Mouse (Mus musculus): ENCODE measurements around the gene Ccr9. TPM values are rescaled to one million over a fixed set of nuclear protein-coding genes. Genes with fewer than 3 reads are reported as not detected.
"Not testable (repeated sequence)": the region's sequence is repeated elsewhere in the genome, so short reads cannot be mapped to it uniquely, and the experiment has no call there.

Ccr9 gene
- polyA plus RNA-seq, 1 experiment from 2014 or later, result 0.16 TPM

DNA sequence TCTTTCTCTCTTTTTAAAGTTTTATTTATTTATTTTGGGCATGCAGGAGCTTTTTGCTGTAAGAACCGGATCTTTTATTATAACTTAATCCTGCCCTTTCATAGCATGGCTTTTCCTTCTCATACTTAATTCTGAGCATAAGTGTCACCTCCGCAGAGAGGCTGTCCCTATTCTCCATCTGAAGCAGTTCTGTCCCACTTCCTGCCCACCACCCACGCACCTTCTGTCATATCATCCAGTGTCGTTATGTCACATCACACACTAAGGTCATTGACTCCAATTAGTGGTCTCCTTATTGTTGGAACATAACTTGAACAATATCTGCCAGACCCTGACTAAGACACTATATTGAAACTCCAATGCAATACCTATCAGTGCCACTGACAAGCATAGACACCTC, 80.4 kb downstream of the Ccr9 start:
- Histone ChIP-seq H3K9ac (no peak overlapping the region), H3K27me3 (no peaks in the 10 kb centered on the region), H3K4me2 (no peak overlapping the region), H3K36me3 (replicated peaks) (no peaks in the 10 kb centered on the region), H3K4me3 (replicated peaks) (no peak overlapping the region), H3K27ac (replicated peaks) (no peak overlapping the region), H3K9me3 (replicated peaks) (no peaks in the 10 kb centered on the region), H3K4me1 (replicated peaks) (no peaks in the 10 kb centered on the region)
- ATAC-seq (ENCODE audit: insufficient read depth), result no peak
- WGBS (ENCODE audit: insufficient replicate concordance), result 56% methylated on average over 4 of the region's 4 CpGs

DNA sequence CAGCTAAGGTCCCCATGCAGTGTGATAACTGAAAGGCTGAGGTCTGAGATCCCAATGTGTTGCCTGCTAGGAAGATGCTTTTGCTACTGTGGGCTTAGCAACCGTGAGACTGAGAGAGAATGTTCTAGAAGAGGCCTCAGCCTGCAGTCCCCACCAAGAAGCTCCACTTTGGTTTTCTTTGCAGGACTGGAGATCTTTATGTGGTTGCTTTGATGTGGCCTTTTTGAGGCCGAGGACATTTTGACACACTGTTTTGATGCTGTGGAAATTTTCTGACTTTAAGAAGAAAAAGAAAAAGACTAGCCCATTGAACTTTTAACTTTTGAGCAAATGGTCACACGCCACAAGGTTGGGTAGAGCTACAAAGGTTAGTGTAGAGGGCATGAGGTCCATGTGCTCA, 82.6 kb downstream of the Ccr9 start:
- H3K36me3 ChIP-seq (replicated peaks), result no peaks in the 10 kb centered on the region
- no peaks in the 10 kb centered on the region for H3K4me1 ChIP-seq (replicated peaks)
- no peak overlapping the region for H3K4me3 ChIP-seq (replicated peaks)
- ATAC-seq (ENCODE audit: insufficient read depth), result no peak
- 48% methylated on average over 3 of the region's 3 CpGs for WGBS (ENCODE audit: insufficient replicate concordance)
- no peaks in the 10 kb centered on the region for H3K27me3 ChIP-seq
- no peak overlapping the region for H3K9ac ChIP-seq
- H3K9me3 ChIP-seq (replicated peaks), result no peaks in the 10 kb centered on the region
- no peak overlapping the region for H3K4me2 ChIP-seq
- no peak overlapping the region for H3K27ac ChIP-seq (replicated peaks)

DNA sequence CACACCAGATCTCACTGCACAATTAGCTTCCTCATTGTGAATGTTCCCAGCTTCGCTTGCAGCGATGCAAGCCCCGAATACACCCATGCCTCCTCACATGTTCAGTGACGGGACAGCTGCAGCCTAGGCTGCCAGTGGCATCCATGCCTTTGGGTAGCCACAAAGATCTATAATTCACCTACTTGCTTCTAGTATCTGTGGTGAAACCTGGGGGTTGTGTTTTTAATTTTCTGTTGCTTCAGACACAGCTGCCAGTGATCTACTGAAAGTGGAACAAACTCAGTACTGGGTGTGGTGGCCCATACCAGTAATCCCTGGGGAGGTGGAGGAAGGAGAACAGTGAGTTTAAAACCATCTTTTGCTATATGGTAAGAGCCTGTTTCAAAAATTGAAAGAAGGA, 84.6 kb downstream of the Ccr9 start:
- 83% methylated on average over 4 of the region's 4 CpGs for WGBS (ENCODE audit: insufficient replicate concordance)
- Histone ChIP-seq H3K36me3 (replicated peaks) (no peaks in the 10 kb centered on the region), H3K4me3 (replicated peaks) (no peak overlapping the region), H3K9me3 (replicated peaks) (no peaks in the 10 kb centered on the region), H3K4me1 (replicated peaks) (no peaks in the 10 kb centered on the region), H3K27me3 (no peaks in the 10 kb centered on the region), H3K27ac (replicated peaks) (no peak overlapping the region), H3K9ac (no peak overlapping the region), H3K4me2 (no peak overlapping the region)
- ATAC-seq (ENCODE audit: insufficient read depth), result no peak

DNA sequence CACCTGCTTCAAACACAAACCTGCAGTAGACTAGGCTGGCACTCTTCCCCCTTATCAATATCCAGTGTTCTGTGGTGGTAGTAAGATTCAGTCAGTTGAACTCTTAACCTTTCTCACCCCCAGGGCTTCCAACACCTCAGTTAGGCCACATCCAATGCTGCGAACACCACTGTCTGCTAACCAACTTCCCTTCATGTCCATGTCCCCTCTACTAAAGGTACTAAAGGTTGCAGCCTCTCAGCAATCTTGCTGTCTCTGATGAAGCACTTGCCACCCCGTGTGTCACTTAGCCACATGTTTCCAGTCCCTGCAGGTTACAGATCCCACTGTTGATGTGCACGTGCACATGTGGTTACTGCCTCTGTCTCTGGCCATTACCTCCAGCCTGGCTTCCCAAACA, 85.5 kb downstream of the Ccr9 start:
- Histone ChIP-seq H3K27me3 (no peaks in the 10 kb centered on the region), H3K4me1 (replicated peaks) (no peaks in the 10 kb centered on the region), H3K36me3 (replicated peaks) (no peaks in the 10 kb centered on the region), H3K4me3 (replicated peaks) (no peak overlapping the region), H3K4me2 (no peak overlapping the region), H3K9me3 (replicated peaks) (no peaks in the 10 kb centered on the region), H3K27ac (replicated peaks) (no peak overlapping the region), H3K9ac (no peak overlapping the region)
- ATAC-seq (ENCODE audit: insufficient read depth), result no peak
- WGBS (ENCODE audit: insufficient replicate concordance), result 56% methylated on average over 3 of the region's 3 CpGs

DNA sequence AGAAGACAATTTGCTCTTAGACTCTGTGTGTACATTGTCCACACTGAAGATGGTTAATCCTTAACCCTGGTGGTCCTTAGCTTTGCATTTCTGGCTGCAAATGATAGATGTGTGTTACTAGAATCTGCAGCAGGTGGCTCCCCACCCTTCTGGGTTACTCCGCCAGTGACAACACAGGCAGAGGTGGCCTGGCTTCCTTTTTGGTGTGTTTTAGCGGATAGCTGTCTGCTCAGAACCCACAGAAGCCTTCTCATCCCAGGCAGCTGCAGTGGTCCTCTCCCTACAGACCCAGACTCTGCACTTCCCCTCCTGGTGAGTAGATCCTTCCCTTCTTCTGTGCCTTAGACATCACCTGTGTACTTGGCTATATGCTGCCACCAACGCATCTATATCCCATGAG, 88.8 kb downstream of the Ccr9 start:
- Histone ChIP-seq H3K27ac (replicated peaks) (no peak overlapping the region), H3K4me2 (no peak overlapping the region), H3K27me3 (no peaks in the 10 kb centered on the region), H3K4me3 (replicated peaks) (no peak overlapping the region), H3K9me3 (replicated peaks) (no peaks in the 10 kb centered on the region), H3K36me3 (replicated peaks) (no peaks in the 10 kb centered on the region), H3K9ac (no peak overlapping the region), H3K4me1 (replicated peaks) (no peaks in the 10 kb centered on the region)
- WGBS (ENCODE audit: insufficient replicate concordance), result 62% methylated on average over 3 of the region's 3 CpGs
- ATAC-seq (ENCODE audit: insufficient read depth), result no peak

DNA sequence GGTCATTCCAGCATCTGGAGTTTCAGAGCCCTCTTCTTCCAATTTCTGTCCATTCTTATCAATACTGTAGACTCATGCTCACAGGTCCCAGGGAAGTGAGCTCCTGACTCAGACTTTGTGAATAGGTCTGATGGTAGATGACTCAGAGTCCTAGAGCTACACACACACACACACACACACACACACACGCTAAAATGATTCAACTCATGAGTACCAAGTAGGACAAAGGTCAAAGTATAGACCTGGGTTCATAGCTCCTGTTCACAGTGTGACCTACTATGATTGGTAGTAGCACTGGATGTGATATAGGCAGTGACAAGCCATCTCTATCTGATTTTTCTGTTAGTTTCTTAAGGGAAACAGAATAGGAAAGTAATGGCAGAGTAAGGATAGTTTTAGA, 90.2 kb downstream of the Ccr9 start:
- Histone ChIP-seq H3K27me3 (no peaks in the 10 kb centered on the region), H3K4me3 (replicated peaks) (no peak overlapping the region), H3K36me3 (replicated peaks) (no peaks in the 10 kb centered on the region), H3K9me3 (replicated peaks) (no peaks in the 10 kb centered on the region), H3K9ac (no peak overlapping the region), H3K4me1 (replicated peaks) (no peaks in the 10 kb centered on the region), H3K27ac (replicated peaks) (no peak overlapping the region), H3K4me2 (no peak overlapping the region)
- WGBS (ENCODE audit: insufficient replicate concordance), result 67% methylated on average over 1 of the region's 1 CpGs
- no peak for ATAC-seq (ENCODE audit: insufficient read depth)

DNA sequence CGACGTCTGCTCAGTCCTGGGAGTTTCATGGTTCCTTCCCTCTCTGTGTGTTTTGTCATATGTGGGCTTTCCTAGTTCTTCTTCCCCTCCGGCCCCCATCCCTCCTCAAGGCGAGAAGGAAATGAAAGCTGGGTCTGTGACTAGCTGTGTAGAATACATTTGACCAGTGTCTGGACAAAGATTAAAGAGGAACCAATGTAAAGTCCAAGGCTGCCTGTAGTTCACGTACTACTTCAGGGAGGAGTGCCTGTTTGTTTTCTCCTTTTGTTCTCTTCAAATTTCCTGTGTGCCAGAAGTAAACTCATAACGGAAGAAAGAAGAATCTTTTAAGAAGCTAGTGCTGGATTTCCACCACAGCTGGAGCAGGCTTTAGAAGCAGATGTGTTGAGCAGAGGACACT, 91.3 kb downstream of the Ccr9 start:
- 17% methylated on average over 6 of the region's 6 CpGs for WGBS (ENCODE audit: insufficient replicate concordance)
- no peak overlapping the region for H3K27ac ChIP-seq (replicated peaks)
- no peak overlapping the region for H3K4me3 ChIP-seq (replicated peaks)
- no peak overlapping the region; the same call in 1 of the 2 replicates for H3K4me2 ChIP-seq
- H3K9me3 ChIP-seq (replicated peaks), result no peaks in the 10 kb centered on the region
- no peaks in the 10 kb centered on the region for H3K4me1 ChIP-seq (replicated peaks)
- no peaks in the 10 kb centered on the region for H3K27me3 ChIP-seq
- H3K36me3 ChIP-seq (replicated peaks), result no peaks in the 10 kb centered on the region
- no peak overlapping the region for H3K9ac ChIP-seq
- no peak for ATAC-seq (ENCODE audit: insufficient read depth)

DNA sequence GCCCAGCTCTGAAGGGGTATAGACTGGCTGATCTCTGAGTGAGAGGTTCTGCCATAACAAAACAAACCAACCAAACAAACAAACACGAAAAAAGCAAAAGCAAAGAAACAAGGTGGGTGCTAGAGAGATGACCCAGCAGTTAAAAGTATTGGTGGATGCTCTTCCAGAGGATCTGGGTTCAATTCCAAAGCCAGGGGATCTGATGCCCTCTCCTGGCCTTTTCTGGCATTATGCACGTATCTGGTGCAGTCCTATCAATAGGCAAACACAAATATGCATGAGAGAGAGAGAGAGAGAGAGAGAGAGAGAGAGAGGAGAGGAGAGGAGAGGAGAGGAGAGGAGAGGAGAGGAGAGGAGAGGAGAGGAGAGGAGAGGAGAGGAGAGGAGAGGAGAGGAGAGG, 95.1 kb downstream of the Ccr9 start:
- 21% methylated on average over 2 of the region's 2 CpGs for WGBS (ENCODE audit: insufficient replicate concordance)
- H3K4me2 ChIP-seq, result not testable (repeated sequence)

DNA sequence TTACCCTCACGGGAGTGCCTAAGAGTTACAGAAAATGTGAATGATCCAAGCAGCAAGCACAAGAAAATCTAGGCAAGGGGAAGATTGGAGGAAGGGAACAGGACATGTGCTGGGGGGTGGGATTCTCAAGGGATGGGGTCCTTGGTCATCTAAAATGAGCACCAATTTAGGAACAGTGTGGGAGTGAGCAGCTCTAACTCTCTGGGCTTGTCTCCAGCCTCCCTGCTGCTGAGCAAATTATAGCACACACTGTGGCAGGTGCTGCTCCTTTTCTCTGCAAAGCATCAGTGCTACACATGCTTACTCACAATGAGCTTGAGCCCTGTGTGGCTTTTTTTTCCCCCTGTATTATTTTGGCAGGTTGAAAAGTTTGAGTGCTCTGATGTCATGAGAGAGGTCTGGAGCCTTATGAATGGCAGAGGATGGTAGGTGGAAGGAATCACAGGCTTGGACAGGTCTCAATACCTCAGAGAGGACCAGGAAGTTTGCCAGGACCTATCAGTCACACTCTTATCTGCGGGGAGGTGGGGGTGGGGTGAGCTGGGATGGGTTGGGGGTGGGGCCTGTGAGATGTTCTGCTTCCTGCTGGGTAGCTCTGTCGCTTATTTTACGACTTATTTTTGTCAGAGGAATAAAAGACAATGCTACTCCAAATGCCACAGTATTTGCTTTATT, 110.8 kb downstream of the Ccr9 start:
- H3K4me1 ChIP-seq (replicated peaks), result no peaks in the 10 kb centered on the region
- no peak overlapping the region for H3K4me3 ChIP-seq (replicated peaks)
- ATAC-seq (ENCODE audit: insufficient read depth), result no peak
- H3K9ac ChIP-seq, result no peak overlapping the region
- 58% methylated on average over 4 of the region's 4 CpGs for WGBS (ENCODE audit: insufficient replicate concordance)
- H3K27me3 ChIP-seq, result no peaks in the 10 kb centered on the region
- no peak overlapping the region for H3K27ac ChIP-seq (replicated peaks)
- H3K4me2 ChIP-seq, result no peak overlapping the region
- peaks cover 1% of the 10 kb centered on the region; the same call in 1 of the 2 replicates for H3K9me3 ChIP-seq (replicated peaks)
- H3K36me3 ChIP-seq (replicated peaks), result peaks cover 56% of the 10 kb centered on the region

More for the DNA sequence above, 95.1 kb downstream of the Ccr9 start:
- H3K36me3 ChIP-seq (replicated peaks); H3K9me3 ChIP-seq (replicated peaks); H3K27ac ChIP-seq (replicated peaks); H3K4me3 ChIP-seq (replicated peaks); H3K4me1 ChIP-seq (replicated peaks); H3K27me3 ChIP-seq; H3K9ac ChIP-seq; ATAC-seq (ENCODE audit: insufficient read depth): not testable (repeated sequence)

DNA sequence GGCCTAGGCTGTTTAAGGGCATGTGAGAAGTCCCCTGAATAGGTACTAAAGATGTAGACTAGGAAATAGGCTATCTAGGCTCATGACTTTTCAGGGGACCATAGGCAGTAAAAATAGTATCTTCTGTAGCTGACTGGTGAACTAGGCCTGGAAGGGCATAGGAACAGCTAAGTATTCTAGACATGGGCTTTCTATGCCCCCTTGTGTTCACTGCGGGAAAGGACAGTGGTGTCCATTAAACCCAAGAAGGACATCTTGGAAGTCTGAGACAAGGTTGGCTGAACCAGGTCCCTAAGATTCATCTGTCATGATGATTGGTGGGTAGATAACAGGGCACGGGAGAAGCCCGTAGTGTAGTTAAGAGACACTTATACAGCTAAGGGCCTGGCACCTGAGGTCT, 117.9 kb downstream of the Ccr9 start:
- ATAC-seq (ENCODE audit: insufficient read depth), result no peak
- H3K4me3 ChIP-seq (replicated peaks), result no peak overlapping the region
- 62% methylated on average over 3 of the region's 3 CpGs for WGBS (ENCODE audit: insufficient replicate concordance)
- H3K4me2 ChIP-seq, result no peak overlapping the region
- H3K4me1 ChIP-seq (replicated peaks), result no peaks in the 10 kb centered on the region
- H3K9ac ChIP-seq, result no peak overlapping the region
- peaks cover 69% of the 10 kb centered on the region for H3K36me3 ChIP-seq (replicated peaks)
- H3K9me3 ChIP-seq (replicated peaks), result no peaks in the 10 kb centered on the region
- H3K27ac ChIP-seq (replicated peaks), result no peak overlapping the region
- no peaks in the 10 kb centered on the region for H3K27me3 ChIP-seq

DNA sequence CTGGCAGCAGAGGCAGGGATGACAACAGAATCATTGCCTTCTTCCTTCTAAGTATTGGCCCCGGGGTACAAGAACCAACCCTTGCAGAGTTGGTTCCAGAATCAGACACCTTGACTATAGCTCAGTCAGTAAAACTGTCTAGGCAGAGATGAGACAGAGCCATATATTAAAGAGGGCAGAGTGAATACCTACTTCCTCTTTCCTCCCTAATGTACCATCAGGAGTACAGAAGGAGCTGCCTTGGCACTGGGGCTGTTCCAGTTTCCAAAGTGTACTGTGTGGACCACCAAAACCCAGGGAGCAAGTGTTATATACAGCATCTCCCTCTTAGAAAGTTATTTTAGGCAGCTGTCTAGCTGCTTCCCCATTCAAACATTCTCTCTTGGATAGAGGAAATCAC, 123.3 kb downstream of the Ccr9 start:
- 61% methylated on average over 1 of the region's 1 CpGs for WGBS (ENCODE audit: insufficient replicate concordance)
- H3K9ac ChIP-seq, result no peak overlapping the region
- no peaks in the 10 kb centered on the region for H3K27me3 ChIP-seq
- no peak overlapping the region for H3K27ac ChIP-seq (replicated peaks)
- no peaks in the 10 kb centered on the region for H3K9me3 ChIP-seq (replicated peaks)
- H3K4me1 ChIP-seq (replicated peaks), result no peaks in the 10 kb centered on the region
- H3K4me3 ChIP-seq (replicated peaks), result no peak overlapping the region
- no peak for ATAC-seq (ENCODE audit: insufficient read depth)
- H3K36me3 ChIP-seq (replicated peaks), result peaks cover 39% of the 10 kb centered on the region
- no peak overlapping the region for H3K4me2 ChIP-seq

DNA sequence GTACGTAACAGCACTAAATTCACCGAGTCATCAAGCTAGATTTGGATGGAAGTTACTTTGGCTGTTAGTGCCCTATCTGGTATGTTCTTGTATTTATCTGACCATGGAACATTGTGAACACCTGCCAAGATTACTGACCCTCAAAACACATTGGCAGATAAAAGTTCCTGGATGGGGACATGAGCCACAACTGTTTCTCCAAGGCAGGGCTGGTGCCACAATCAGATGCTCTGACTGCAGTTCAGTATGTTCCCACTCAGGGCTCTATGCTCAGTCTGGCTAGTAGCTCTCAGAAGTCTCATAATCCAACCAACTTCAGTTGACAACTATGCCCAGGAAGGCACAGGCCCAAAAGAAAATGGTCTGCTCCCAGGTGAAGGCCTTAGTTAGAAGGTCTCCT, 124.2 kb downstream of the Ccr9 start:
- no peak overlapping the region for H3K9ac ChIP-seq
- H3K4me3 ChIP-seq (replicated peaks), result no peak overlapping the region
- no peaks in the 10 kb centered on the region for H3K4me1 ChIP-seq (replicated peaks)
- no peak for ATAC-seq (ENCODE audit: insufficient read depth)
- peaks cover 30% of the 10 kb centered on the region for H3K36me3 ChIP-seq (replicated peaks)
- no peaks in the 10 kb centered on the region for H3K9me3 ChIP-seq (replicated peaks)
- WGBS (ENCODE audit: insufficient replicate concordance), result 70% methylated on average over 2 of the region's 2 CpGs
- no peak overlapping the region for H3K27ac ChIP-seq (replicated peaks)
- no peaks in the 10 kb centered on the region for H3K27me3 ChIP-seq
- no peak overlapping the region for H3K4me2 ChIP-seq
